Mouse (Mus musculus): ENCODE measurements around the gene Tcf20.

- no peak for TF ChIP-seq GATA1 (IDR thresholded peaks at IDR 0.05; ENCODE audit: borderline replicate concordance, low read length)
- no peak for TF ChIP-seq FLI1 (IDR thresholded peaks at IDR 0.05; ENCODE audit: low read length)
These were observed 8.8 kb upstream of the Tcf20 start for GRCm38 (mm10) chr15:82996431-82996830.
